Mouse (Mus musculus) liver, postnatal 0 days (tissue): ENCODE data around the gene Nckap1. TPM values are rescaled to one million over a fixed set of nuclear protein-coding genes. Genes with fewer than 3 reads are reported as not detected.

Source experiments
- ATAC-seq: fragments of 200-750 bp; cut with Nextera tagmentation; 2 replicates; pipeline ENCODE4 v1.8.0; 2017; ENCODE audit warnings: mild to moderate bottlenecking, moderate library complexity
- DNase-seq: peaks from one replicate; pipeline ENCODE4 v3.0.0-alpha.2; 2016
- H3K27ac ChIP-seq: fragments of 300-500 bp; sonication (generic); 2 replicates; pipeline ENCODE4 v1.5.1; 2014; ENCODE audit warnings: antibody characterized with exemption, moderate library complexity, mild to moderate bottlenecking, low read depth
- H3K27me3 ChIP-seq: fragments of 300-500 bp; sonication (generic); 2 replicates; pipeline ENCODE4 v1.6.1; 2014; ENCODE audit warnings: low read length, control low read depth, mixed read lengths; ENCODE audit not compliant: insufficient read depth
- H3K36me3 ChIP-seq: fragments of 300-500 bp; sonication (generic); replicated peaks from 2 replicates; pipeline ENCODE4 v1.6.1; 2014; ENCODE audit warnings: mild to moderate bottlenecking, control low read depth, low read length, moderate library complexity, mixed read lengths; ENCODE audit not compliant: insufficient read depth
- H3K4me1 ChIP-seq: fragments of 300-500 bp; sonication (generic); 2 replicates; pipeline ENCODE4 v1.6.1; 2014; ENCODE audit warnings: antibody characterized with exemption, mild to moderate bottlenecking, control low read depth; ENCODE audit not compliant: insufficient read depth
- H3K4me2 ChIP-seq: fragments of 300-500 bp; sonication (generic); 2 replicates; pipeline ENCODE4 v1.6.1; 2014; ENCODE audit warnings: low read depth, mild to moderate bottlenecking, low read length, moderate library complexity, mixed read lengths
- H3K4me3 ChIP-seq: fragments of 300-500 bp; sonication (generic); 2 replicates; pipeline ENCODE4 v1.5.1; 2014; ENCODE audit warnings: low read depth, low read length
- H3K9ac ChIP-seq: fragments of 300-500 bp; sonication (generic); replicated peaks from 2 replicates; pipeline ENCODE4 v1.6.1; 2014; ENCODE audit warnings: mild to moderate bottlenecking, moderate library complexity
- H3K9me3 ChIP-seq: fragments of 300-500 bp; sonication (generic); 2 replicates; pipeline ENCODE4 v1.6.1; 2016; ENCODE audit warnings: mild to moderate bottlenecking, control low read depth, low read length, mixed read lengths
- CTCF ChIP-seq: sonication (generic); IDR thresholded peaks from 2 replicates; pipeline ENCODE4 v1.5.1; 2016; ENCODE audit warnings: antibody characterized with exemption, low read depth
- EP300 ChIP-seq: IDR thresholded peaks from 2 replicates; pipeline ENCODE4 v1.6.1; 2016; ENCODE audit warnings: antibody characterized with exemption, low read depth, mild to moderate bottlenecking
- WGBS: fragments of 180-500 bp; shearing (Covaris S2); extraction: QIAGEN DNeasy Blood & Tissue Kit; methylation state at CpG from one replicate; pipeline ENCODE4 v1.1.7; 2014; ENCODE audit not compliant: insufficient replicate concordance; 5-methylcytosine and 5-hydroxymethylcytosine counted together
- microRNA counts: library from miRNA; unstranded; fragments of <30 nt; microRNA quantifications from one replicate; lab custom pipeline; 2015
- microRNA-seq: library from miRNA; unstranded; fragments of <30 nt; microRNA quantifications from one replicate; pipeline ENCODE4, GENCODE M21; 2016
- polyA plus RNA-seq: library from polyadenylated mRNA; unstranded; fragments of >200 nt; fragmentation: Nextera tagmentation; extraction: Ambion mirVana; gene quantifications from 2 replicates; pipeline ENCODE4 v1.2.1, GENCODE M21; 2015

Nckap1 gene
- polyA plus RNA-seq, 1 experiment from 2014 or later: 11.5 TPM

DNA sequence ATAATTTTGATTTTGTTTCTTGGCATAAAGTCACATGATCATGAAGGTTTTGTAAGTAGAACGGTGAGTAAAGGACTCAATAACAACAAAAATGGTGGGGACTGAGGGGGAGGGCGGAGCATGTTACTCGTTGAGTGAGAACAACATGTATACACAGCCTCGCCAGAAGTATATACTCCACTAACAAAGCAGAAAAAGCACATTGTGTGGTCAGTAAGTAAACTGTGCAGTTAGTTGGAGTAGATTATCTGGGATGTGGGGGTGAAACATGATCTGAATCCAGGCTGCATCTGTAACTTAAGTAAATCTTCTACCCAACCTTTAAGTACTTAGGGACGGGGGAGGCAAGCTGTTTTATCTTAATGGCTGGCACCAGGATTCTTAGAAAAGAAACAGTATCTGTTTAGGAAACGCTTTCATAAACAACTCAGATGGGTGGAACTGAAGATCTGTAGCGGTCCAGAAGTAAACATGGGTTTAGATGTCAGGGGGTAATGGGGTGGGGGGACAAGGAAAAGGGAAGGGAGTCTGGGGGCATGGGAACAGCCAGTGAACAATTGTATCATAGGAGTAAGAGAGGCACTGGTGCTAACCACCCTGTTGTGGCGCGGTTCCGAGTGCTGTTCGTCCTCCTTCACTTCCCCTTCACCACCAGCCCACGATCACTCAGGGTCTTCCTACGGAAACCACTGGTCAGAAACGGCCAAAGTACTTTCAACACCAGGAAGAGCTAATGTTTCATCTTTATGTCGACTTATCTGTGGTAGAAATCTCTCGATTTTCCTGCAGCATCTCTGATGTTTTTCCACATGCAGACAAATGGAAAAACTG lies 115.0 kb downstream of the Nckap1 start:
- no peaks in the 10 kb centered on the region for H3K36me3 ChIP-seq
- no peak overlapping the region for H3K9ac ChIP-seq
- no peak for ATAC-seq
- no peak overlapping the region for H3K27ac ChIP-seq
- WGBS: 41% methylated on average over 16 of the region's 16 CpGs
- no peak for DNase-seq
- no peaks in the 10 kb centered on the region for H3K27me3 ChIP-seq
- no peaks in the 10 kb centered on the region for H3K4me1 ChIP-seq
- no peak overlapping the region for H3K4me2 ChIP-seq
- no peak overlapping the region for H3K4me3 ChIP-seq
- TF ChIP-seq CTCF (no peak), EP300 (no peak)
- no peaks in the 10 kb centered on the region for H3K9me3 ChIP-seq

DNA sequence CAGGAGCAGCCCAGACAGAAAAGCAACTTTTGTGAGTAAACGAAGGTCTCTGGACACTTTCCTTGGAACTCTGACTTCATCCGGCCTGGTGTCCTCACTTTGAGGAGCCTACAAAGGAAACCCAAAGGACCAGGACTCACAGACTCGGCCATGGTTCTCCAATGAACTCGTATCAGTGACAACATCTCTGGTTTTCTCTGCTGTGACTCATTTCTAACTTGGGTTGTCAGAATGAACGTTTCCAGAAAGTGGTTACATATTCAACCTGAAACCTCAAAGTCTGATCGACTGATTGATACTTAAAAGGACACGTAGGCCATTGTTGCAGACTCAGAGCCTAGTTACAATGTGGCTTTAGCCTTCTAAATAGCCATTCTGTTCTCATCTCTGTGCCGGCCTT lies 119.4 kb downstream of the Nckap1 start:
- no peak for DNase-seq
- Histone ChIP-seq H3K4me2 (no peak overlapping the region), H3K9me3 (no peaks in the 10 kb centered on the region), H3K9ac (no peak overlapping the region), H3K27ac (no peak overlapping the region), H3K4me1 (no peaks in the 10 kb centered on the region), H3K4me3 (no peak overlapping the region), H3K36me3 (no peaks in the 10 kb centered on the region), H3K27me3 (no peaks in the 10 kb centered on the region)
- no peak for TF ChIP-seq EP300
- no peak for TF ChIP-seq CTCF
- 69% methylated on average over 8 of the region's 8 CpGs for WGBS
- ATAC-seq: no peak

MicroRNAs within 50 kb of the gene (microRNA counts, 519-probe panel; counts per million panel counts)
- not detected for microRNA mmu-miR-684 (lab: Ali Mortazavi, UCI)

Small RNA genes lying within 50 kb of the gene (microRNA-seq; reads per million reads assigned to microRNA genes)
- gene Mir684-1: not detected

Other genes with a start within 250 kb of the Nckap1 start
- gene Frzb, start 133.8 kb downstream of the Nckap1 start, polyA plus RNA-seq: 0.49 and 0.84 TPM in 2 replicates
- gene Dusp19, start 35.7 kb upstream of the Nckap1 start, polyA plus RNA-seq: 3.5 and 3.9 TPM in 2 replicates
- gene Nup35, start 35.9 kb upstream of the Nckap1 start, polyA plus RNA-seq: 10.6 and 11.7 TPM in 2 replicates